Mouse (Mus musculus) megakaryocyte, embryonic 14.5 days (primary cell): ENCODE results near the gene Csf2ra. TPM values are rescaled to one million over a fixed set of nuclear protein-coding genes. Genes with fewer than 3 reads are reported as not detected.
"Not testable (repeated sequence)": the region's sequence is repeated elsewhere in the genome, so short reads cannot be mapped to it uniquely, and the experiment has no call there.

Source experiments
- H3K27me3 ChIP-seq: replicated peaks from 2 replicates; pipeline ENCODE3; 2012; ENCODE audit warnings: inconsistent platforms
- H3K36me3 ChIP-seq: replicated peaks from 2 replicates; pipeline ENCODE3; 2012; ENCODE audit warnings: low read length, inconsistent platforms, mixed read lengths
- H3K4me1 ChIP-seq: 2 replicates; pipeline ENCODE4 v1.6.1; 2012; ENCODE audit warnings: inconsistent platforms
- H3K4me3 ChIP-seq: replicated peaks from 2 replicates; pipeline ENCODE3; 2012; ENCODE audit warnings: moderate library complexity, mild to moderate bottlenecking, inconsistent platforms
- H3K9me3 ChIP-seq: 2 replicates; pipeline ENCODE4 v1.6.1; 2012; ENCODE audit warnings: inconsistent platforms
- FLI1 ChIP-seq: IDR thresholded peaks from 2 replicates; pipeline ENCODE4 v1.6.1; 2012; ENCODE audit warnings: low read length, inconsistent platforms, mixed read lengths
- GATA1 ChIP-seq: IDR thresholded peaks from 3 replicates; pipeline ENCODE4 v1.6.1; 2012; ENCODE audit warnings: mixed read lengths, low read length, inconsistent platforms, borderline replicate concordance
- polyA plus RNA-seq: library from polyadenylated mRNA; stranded (reverse); fragments of >175 nt; gene quantifications from 2 replicates; pipeline ENCODE4 v1.2.3, GENCODE M21; 2012; ENCODE audit warnings: low replicate concordance; ENCODE audit not compliant: insufficient read depth

Csf2ra gene
- 50.3 and 57.5 TPM in 2 replicates for polyA plus RNA-seq

DNA sequence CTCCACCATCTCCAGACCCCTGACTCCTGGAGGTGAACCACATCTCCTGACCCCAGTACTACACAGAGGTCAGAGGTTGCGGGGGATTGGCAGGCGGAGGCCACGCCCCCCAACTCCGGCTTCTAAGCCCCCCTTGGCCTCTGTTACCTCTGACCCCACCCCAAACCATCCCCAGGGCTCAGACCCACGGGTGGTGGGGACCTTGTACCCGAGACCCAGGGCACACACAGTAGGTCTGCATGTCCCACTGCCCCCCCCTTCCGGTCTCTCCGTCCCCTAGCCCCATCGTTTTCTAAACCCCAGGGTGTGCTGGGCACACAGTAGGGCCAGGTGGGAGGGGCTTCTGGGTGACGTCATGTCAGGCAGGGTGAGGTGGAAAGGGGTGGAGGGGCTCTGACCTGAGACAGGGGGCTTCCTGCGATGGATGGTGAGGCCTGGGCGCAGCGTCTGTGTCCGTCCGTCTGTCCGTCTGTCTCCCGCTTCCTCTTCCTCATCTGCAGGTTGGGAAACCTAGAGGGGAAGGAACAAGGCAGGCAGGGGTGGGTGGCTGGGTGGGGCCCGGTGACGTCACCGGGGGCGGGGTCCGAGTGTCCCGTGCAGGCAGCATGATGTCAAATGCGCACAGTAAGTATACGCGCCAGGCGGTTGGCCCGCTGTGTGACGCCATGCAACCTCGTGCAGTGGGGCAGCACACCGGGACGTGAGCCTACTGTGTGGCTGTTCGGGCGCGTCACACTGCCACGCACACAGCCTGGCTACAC is at the start of gene Csf2ra:
Gene Csf2ra, minus strand, starts transcription at position 489 of the 761 bp plus-strand sequence.
- peaks cover 26% of the 10 kb centered on the region for H3K4me1 ChIP-seq
- peaks cover 2% of the 10 kb centered on the region for H3K27me3 ChIP-seq
- H3K36me3 ChIP-seq: peaks cover 5% of the 10 kb centered on the region
- TF ChIP-seq GATA1 (no peak), FLI1 (no peak)
- peak within 1 kb of the TSS; percentile 97 for H3K4me3 ChIP-seq
- H3K9me3 ChIP-seq: peaks cover 26% of the 10 kb centered on the region

DNA sequence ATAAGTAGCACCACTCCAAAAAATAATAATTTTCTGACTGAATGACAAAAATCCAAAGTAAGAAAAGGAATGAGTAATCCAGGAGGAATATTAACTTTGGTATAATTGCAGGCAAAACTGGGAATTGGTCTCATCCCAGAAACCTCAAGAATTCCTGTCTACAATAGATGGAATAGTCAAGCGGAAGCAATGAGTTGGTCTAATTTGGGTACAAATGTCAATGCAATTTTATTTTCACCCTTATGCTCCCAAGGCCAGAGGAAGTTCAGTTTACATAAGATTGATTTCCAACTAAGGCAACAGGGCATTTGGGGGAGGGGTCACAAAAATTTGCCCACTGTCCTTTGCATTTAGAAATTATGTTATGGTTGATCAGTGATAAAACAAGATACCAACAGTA is 47.2 kb upstream of the Csf2ra start:
- Histone ChIP-seq H3K4me3 (no peak overlapping the region), H3K4me1 (peaks cover 8% of the 10 kb centered on the region), H3K27me3 (peaks cover 2% of the 10 kb centered on the region), H3K36me3 (no peaks in the 10 kb centered on the region), H3K9me3 (peaks cover 8% of the 10 kb centered on the region)
- TF ChIP-seq FLI1: no peak
- TF ChIP-seq GATA1: no peak

DNA sequence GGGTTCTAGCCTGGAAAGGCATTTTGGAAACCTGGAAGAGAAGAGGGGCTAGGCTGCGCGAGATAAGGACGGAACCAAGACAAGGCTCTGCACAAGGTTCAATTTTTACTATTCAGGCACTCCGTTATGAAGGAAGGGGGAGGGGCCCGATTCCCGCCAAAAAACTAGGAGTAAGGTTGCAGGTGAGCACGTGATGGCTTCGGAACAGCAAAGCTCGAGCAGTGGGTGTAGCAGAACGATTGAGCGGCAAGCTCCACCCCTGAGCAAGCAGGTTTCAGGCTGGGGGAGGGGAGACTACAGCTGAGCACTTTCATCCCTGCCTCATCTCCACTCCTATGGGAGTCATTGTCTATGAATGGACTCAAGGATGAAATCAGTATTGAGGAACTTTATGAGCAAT is 40.9 kb upstream of the Csf2ra start:
- not testable (repeated sequence) for H3K4me3 ChIP-seq, H3K4me1 ChIP-seq, H3K9me3 ChIP-seq, H3K27me3 ChIP-seq, H3K36me3 ChIP-seq

DNA sequence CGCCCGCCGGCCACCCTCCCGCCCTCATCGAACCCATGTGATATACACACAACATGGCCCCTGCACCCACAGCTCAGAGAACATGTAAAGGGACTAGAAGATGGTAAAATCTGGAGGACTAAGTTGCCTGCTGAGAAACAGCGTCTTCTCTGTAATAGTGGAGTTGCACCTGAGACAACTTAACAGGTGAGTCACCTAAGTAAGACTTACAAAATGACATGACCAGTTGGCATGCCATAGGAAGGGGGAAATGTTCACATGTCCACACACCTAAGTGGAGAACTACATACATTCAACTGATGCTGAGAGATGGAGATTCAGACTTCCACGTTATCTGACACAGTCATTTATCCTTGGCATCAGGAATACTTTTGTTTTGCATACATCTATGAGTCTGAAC is 38.9 kb upstream of the Csf2ra start:
- peak overlapping the region; percentile 85 for H3K4me3 ChIP-seq
- H3K36me3 ChIP-seq: no peaks in the 10 kb centered on the region
- peaks cover 9% of the 10 kb centered on the region for H3K4me1 ChIP-seq
- no peaks in the 10 kb centered on the region for H3K9me3 ChIP-seq
- H3K27me3 ChIP-seq: peaks cover 2% of the 10 kb centered on the region
- TF ChIP-seq FLI1: no peak
- TF ChIP-seq GATA1: no peak

DNA sequence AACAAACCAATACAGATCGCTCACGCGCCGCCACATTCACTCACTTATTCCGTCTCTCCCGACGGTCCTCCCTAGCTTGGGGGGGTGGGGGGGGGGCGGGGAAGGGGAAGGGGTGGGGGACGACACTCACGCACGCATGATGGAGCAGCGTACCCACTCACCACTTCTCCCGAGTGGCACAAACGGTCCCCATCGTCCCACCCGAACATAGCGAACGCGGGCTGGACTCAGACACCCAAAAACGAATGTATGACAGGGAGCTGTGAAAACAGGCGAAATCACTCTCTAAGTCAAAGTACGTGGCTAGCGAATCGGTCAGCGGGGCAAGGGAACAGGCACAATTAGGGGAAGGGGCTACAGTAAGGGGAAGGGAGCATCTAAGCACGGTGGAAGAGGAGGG is 38.4 kb upstream of the Csf2ra start:
- Histone ChIP-seq H3K36me3 (no peaks in the 10 kb centered on the region), H3K9me3 (no peaks in the 10 kb centered on the region), H3K27me3 (peaks cover 2% of the 10 kb centered on the region), H3K4me1 (peaks cover 10% of the 10 kb centered on the region), H3K4me3 (peak overlapping the region; percentile 85)
- TF ChIP-seq GATA1: no peak
- no peak for TF ChIP-seq FLI1

DNA sequence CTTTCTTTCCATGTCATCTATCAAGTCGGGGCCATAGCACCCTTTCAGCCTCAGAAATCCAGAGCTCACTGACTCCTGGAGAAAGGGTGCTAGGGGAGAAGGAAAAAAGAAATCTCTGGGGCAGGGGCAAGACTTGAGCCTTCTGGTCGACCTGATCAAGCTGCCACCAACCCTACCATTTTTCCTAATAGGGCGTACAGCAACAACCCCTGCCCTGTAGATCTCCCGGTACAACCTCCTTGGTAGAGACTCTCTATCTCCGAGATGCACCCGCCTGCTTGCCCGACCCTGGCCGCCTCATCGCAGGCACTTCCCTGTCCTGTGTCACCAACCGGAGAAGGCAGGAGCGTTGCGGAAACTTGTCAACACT is 38.0 kb upstream of the Csf2ra start:
- TF ChIP-seq FLI1 (no peak), GATA1 (no peak)
- H3K4me1 ChIP-seq: peaks cover 14% of the 10 kb centered on the region
- no peaks in the 10 kb centered on the region for H3K36me3 ChIP-seq
- no peaks in the 10 kb centered on the region for H3K9me3 ChIP-seq
- H3K4me3 ChIP-seq: peak overlapping the region; percentile 85
- peaks cover 4% of the 10 kb centered on the region for H3K27me3 ChIP-seq

DNA sequence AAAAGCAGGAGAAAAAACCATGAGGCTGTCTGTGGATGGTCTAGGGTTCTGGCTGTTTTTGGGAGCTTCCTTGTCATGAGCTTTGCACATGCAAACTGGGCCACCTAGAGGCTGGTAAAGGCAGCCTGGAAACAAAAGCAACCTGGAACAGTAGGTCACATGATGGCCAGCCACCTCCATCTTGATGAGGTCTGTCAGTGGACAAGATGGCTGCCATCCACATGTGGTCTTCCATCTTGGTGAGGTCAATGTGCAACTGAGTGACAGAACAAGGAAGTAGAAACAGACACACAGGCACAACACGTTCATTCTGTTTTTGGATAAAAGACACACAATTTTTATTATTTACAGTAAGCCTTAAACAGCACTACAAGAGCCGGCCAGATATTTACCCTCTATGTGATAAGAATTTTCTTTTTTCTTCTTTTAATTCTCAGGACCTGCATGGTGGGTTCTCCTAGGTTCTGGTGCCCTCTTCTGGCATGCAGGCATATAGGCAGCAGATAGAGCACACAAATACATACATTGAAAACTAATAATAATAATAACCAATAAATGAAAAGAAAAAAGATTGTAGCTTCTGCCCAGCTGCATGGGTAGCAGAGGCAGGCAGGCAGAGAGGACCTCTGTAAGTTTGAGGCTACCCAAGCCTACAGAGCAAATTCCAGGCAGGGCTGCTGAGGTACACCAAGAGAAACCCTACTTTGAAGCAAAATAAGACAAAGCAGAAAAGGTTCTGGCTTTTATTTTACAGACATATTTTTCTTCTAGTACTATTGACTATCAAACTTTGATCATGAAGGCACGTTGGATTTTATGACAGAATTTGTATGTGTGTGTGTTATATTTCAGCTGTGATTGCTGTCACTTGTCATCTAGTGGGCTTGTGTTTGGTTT is 37.4 kb upstream of the Csf2ra start:
- Histone ChIP-seq H3K27me3 (peaks cover 4% of the 10 kb centered on the region), H3K36me3 (no peaks in the 10 kb centered on the region), H3K4me1 (peaks cover 16% of the 10 kb centered on the region), H3K4me3 (peak overlapping the region; percentile 85), H3K9me3 (no peaks in the 10 kb centered on the region)
- TF ChIP-seq GATA1: no peak
- TF ChIP-seq FLI1: no peak

DNA sequence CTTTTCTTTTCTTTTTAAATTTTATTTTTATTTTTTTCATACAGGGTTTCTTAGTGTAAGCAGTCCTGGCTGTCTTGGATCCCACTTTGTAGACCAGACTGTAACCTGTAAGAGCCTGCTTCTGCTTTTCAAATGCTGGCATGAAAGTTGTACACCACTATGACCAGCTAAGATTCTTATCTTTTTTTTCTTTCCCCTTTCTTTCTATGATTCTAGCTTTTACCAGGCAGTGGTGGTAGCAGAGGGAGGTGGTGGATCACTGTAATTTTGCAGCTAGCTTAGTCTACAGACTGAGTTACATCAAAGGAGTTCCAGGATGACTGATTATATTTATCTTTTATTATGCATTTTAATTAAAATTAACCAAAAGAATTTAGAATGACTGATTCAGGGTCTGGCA is 36.7 kb upstream of the Csf2ra start:
- H3K4me1 ChIP-seq: peaks cover 16% of the 10 kb centered on the region
- no peaks in the 10 kb centered on the region for H3K9me3 ChIP-seq
- TF ChIP-seq GATA1: no peak
- TF ChIP-seq FLI1: no peak
- peaks cover 4% of the 10 kb centered on the region for H3K27me3 ChIP-seq
- no peak overlapping the region for H3K4me3 ChIP-seq
- no peaks in the 10 kb centered on the region for H3K36me3 ChIP-seq

DNA sequence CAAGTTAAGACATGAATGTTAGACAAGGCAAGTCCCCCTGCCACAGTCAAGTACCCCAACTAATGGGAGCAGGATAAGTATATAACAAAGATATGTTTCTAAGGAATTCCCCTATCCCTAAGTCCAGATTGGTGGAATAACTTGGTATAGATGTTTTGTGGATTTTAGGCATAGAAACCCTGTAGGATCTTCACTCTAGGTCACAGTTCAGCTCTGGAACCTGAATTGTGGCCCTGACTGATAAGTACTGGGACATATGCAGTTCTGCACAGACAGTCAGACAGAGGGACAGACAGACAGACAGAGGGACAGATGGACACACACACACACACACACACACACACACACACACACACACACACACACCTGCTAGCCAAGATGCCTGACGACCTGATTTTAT is 36.0 kb upstream of the Csf2ra start:
- H3K27me3 ChIP-seq: peaks cover 4% of the 10 kb centered on the region
- no peaks in the 10 kb centered on the region for H3K36me3 ChIP-seq
- TF ChIP-seq FLI1: no peak
- no peak for TF ChIP-seq GATA1
- H3K9me3 ChIP-seq: no peaks in the 10 kb centered on the region
- peaks cover 15% of the 10 kb centered on the region for H3K4me1 ChIP-seq
- H3K4me3 ChIP-seq: no peak overlapping the region

DNA sequence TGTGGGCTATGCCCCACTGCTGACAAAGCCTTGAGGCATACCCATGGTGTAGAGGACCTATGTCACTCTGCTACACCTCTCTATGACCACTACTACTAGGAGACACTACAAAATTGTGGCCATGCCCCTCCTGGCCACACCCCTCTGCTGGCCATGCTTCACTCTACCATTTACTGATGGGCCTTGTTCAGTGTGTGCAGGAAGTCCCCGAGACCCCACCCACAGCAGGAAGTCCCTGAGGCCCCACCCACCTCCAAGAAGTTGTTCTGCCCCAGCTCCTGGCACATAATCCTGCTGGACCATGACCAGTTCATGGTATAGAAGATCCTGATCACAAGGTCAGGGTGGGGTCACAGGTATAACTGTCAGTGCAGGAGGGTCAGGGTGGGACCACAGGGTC is 33.0 kb upstream of the Csf2ra start:
- no peaks in the 10 kb centered on the region for H3K9me3 ChIP-seq
- H3K4me3 ChIP-seq: no peak overlapping the region
- peaks cover 13% of the 10 kb centered on the region; the same call in 1 of the 2 replicates for H3K4me1 ChIP-seq
- no peak for TF ChIP-seq FLI1
- TF ChIP-seq GATA1: no peak
- H3K36me3 ChIP-seq: no peaks in the 10 kb centered on the region
- peaks cover 3% of the 10 kb centered on the region for H3K27me3 ChIP-seq
